Mouse (Mus musculus) E14TG2a.4 (cell line): Measurements from ENCODE around the gene Zbtb20.

Source experiments
- H3K27me3 ChIP-seq: 2 replicates; pipeline ENCODE4 v1.6.1; 2014; ENCODE audit warnings: low read length, control low read depth; ENCODE audit not compliant: insufficient read depth
- H3K36me3 ChIP-seq: 2 replicates; pipeline ENCODE4 v1.6.1; 2014; ENCODE audit warnings: low read length, control low read depth; ENCODE audit not compliant: insufficient read depth
- H3K4me1 ChIP-seq: replicated peaks from 2 replicates; pipeline ENCODE4 v1.6.1; 2014; ENCODE audit warnings: low read depth, low read length, control low read depth
- H3K4me3 ChIP-seq: replicated peaks from 2 replicates; pipeline ENCODE4 v1.5.1; 2014; ENCODE audit warnings: mild to moderate bottlenecking, low read length
- H3K9me3 ChIP-seq: 2 replicates; pipeline ENCODE4 v1.6.1; 2014; ENCODE audit warnings: low read length, control low read depth
- CTCF ChIP-seq: conservative IDR thresholded peaks from 2 replicates; pipeline ENCODE4 v1.5.1; 2014; ENCODE audit warnings: low read length
- NANOG ChIP-seq: IDR thresholded peaks from 2 replicates; pipeline ENCODE4 v1.6.1; 2014; ENCODE audit warnings: borderline replicate concordance, low read length, mixed read lengths
- POU5F1 ChIP-seq: IDR thresholded peaks from 2 replicates; pipeline ENCODE4 v1.6.1; 2014; ENCODE audit warnings: low read length, borderline replicate concordance

Gene Zbtb20

GRCm38 (mm10) chr16:43386426-43386825 is 510.7 kb downstream of the Zbtb20 start:
- no peaks in the 10 kb centered on the region for H3K9me3 ChIP-seq
- H3K27me3 ChIP-seq, result no peaks in the 10 kb centered on the region
- TF ChIP-seq NANOG (no peak), POU5F1 (no peak), CTCF (no peak)
- peaks cover 14% of the 10 kb centered on the region for H3K4me1 ChIP-seq
- H3K36me3 ChIP-seq, result no peaks in the 10 kb centered on the region
- no peak overlapping the region for H3K4me3 ChIP-seq

GRCm38 (mm10) chr16:43388389-43388788 is 512.7 kb downstream of the Zbtb20 start:
- H3K4me3 ChIP-seq, result no peak overlapping the region
- TF ChIP-seq NANOG (no peak), CTCF (no peak), POU5F1 (no peak)
- no peaks in the 10 kb centered on the region for H3K36me3 ChIP-seq
- H3K4me1 ChIP-seq, result peaks cover 14% of the 10 kb centered on the region
- H3K27me3 ChIP-seq, result no peaks in the 10 kb centered on the region
- no peaks in the 10 kb centered on the region for H3K9me3 ChIP-seq

GRCm38 (mm10) chr16:43390387-43390786 is 514.7 kb downstream of the Zbtb20 start:
- no peaks in the 10 kb centered on the region for H3K36me3 ChIP-seq
- TF ChIP-seq NANOG (no peak), CTCF (no peak), POU5F1 (no peak)
- no peak overlapping the region for H3K4me3 ChIP-seq
- H3K9me3 ChIP-seq, result no peaks in the 10 kb centered on the region
- no peaks in the 10 kb centered on the region for H3K27me3 ChIP-seq
- H3K4me1 ChIP-seq, result peaks cover 12% of the 10 kb centered on the region

- Histone ChIP-seq H3K27me3 (no peaks in the 10 kb centered on the region), H3K36me3 (no peaks in the 10 kb centered on the region), H3K4me1 (no peaks in the 10 kb centered on the region), H3K9me3 (no peaks in the 10 kb centered on the region), H3K4me3 (no peak overlapping the region)
- TF ChIP-seq POU5F1 (no peak), CTCF (no peak), NANOG (no peak)
Measured at GRCm38 (mm10) chr16:43393382-43393781, 517.7 kb downstream of the Zbtb20 start.

GRCm38 (mm10) chr16:43394013-43394568 is 518.4 kb downstream of the Zbtb20 start:
- H3K4me3 ChIP-seq, result no peak overlapping the region

GRCm38 (mm10) chr16:43394760-43395159 is 519.1 kb downstream of the Zbtb20 start:
- TF ChIP-seq CTCF (no peak), POU5F1 (no peak), NANOG (no peak)
- no peaks in the 10 kb centered on the region for H3K27me3 ChIP-seq
- H3K4me1 ChIP-seq, result no peaks in the 10 kb centered on the region
- no peaks in the 10 kb centered on the region for H3K9me3 ChIP-seq
- no peak overlapping the region for H3K4me3 ChIP-seq
- H3K36me3 ChIP-seq, result no peaks in the 10 kb centered on the region

More at GRCm38 (mm10) chr16:43394013-43394568, 518.4 kb downstream of the Zbtb20 start:
- Histone ChIP-seq H3K4me1 (no peaks in the 10 kb centered on the region), H3K36me3 (no peaks in the 10 kb centered on the region), H3K27me3 (no peaks in the 10 kb centered on the region), H3K9me3 (no peaks in the 10 kb centered on the region)
- no peak for TF ChIP-seq CTCF

GRCm38 (mm10) chr16:43396849-43397628 is 521.4 kb downstream of the Zbtb20 start:
- Histone ChIP-seq H3K9me3 (no peaks in the 10 kb centered on the region), H3K36me3 (no peaks in the 10 kb centered on the region), H3K4me1 (no peaks in the 10 kb centered on the region)

GRCm38 (mm10) chr16:43397629-43398323 is 522.1 kb downstream of the Zbtb20 start:
- Histone ChIP-seq H3K4me1 (no peaks in the 10 kb centered on the region), H3K27me3 (no peaks in the 10 kb centered on the region), H3K36me3 (no peaks in the 10 kb centered on the region), H3K4me3 (no peak overlapping the region), H3K9me3 (no peaks in the 10 kb centered on the region)
- no peak for TF ChIP-seq CTCF
- no peak for TF ChIP-seq POU5F1

More at GRCm38 (mm10) chr16:43396849-43397628, 521.4 kb downstream of the Zbtb20 start:
- H3K27me3 ChIP-seq, result no peaks in the 10 kb centered on the region
- no peak overlapping the region for H3K4me3 ChIP-seq
- no peak for TF ChIP-seq NANOG
- TF ChIP-seq CTCF, result no peak
- TF ChIP-seq POU5F1, result no peak
